Mouse (Mus musculus) limb, embryonic 14.5 days (tissue): ENCODE measurements at regions not wholly inside any gene's neighbourhood (a gene's known extent, or its start where the extent isn't known, plus 50 kb on each side); places are given as distances from the start of the nearest gene placed in this dataset.

Experiments
- ATAC-seq: fragments of 200-750 bp; cut with Nextera tagmentation; 2 replicates; pipeline ENCODE4 v1.8.0; 2017; ENCODE audit warnings: low read depth, moderate number of reproducible peaks, moderate TSS enrichment; ENCODE audit not compliant: low FRiP score
- DNase-seq: peaks from one replicate; pipeline ENCODE4 v3.0.0-alpha.2; 2015; ENCODE audit warnings: low spot score
- H3K27ac ChIP-seq: fragments of 300-500 bp; sonication (generic); replicated peaks from 2 replicates; pipeline ENCODE4 v1.5.1; 2014; ENCODE audit warnings: low read depth, mild to moderate bottlenecking, low read length, moderate library complexity, mixed read lengths
- H3K27me3 ChIP-seq: fragments of 300-500 bp; sonication (generic); 2 replicates; pipeline ENCODE4 v1.6.1; 2014; ENCODE audit warnings: low read length, mixed read lengths; ENCODE audit not compliant: control insufficient read depth, insufficient read depth
- H3K36me3 ChIP-seq: fragments of 300-500 bp; sonication (generic); 2 replicates; pipeline ENCODE4 v1.6.1; 2014; ENCODE audit warnings: mild to moderate bottlenecking, low read length, moderate library complexity, mixed read lengths; ENCODE audit not compliant: control insufficient read depth, insufficient read depth
- H3K4me1 ChIP-seq: fragments of 300-500 bp; sonication (generic); 2 replicates; pipeline ENCODE4 v1.6.1; 2014; ENCODE audit warnings: antibody characterized with exemption, low read length, mixed read lengths; ENCODE audit not compliant: control insufficient read depth, insufficient read depth
- H3K4me2 ChIP-seq: fragments of 300-500 bp; sonication (generic); replicated peaks from 2 replicates; pipeline ENCODE4 v1.6.1; 2014; ENCODE audit warnings: low read depth, mild to moderate bottlenecking, low read length, moderate library complexity; ENCODE audit not compliant: severe bottlenecking
- H3K4me3 ChIP-seq: fragments of 300-500 bp; sonication (generic); replicated peaks from 2 replicates; pipeline ENCODE4 v1.5.1; 2014; ENCODE audit warnings: low read length
- H3K9ac ChIP-seq: fragments of 300-500 bp; sonication (generic); 2 replicates; pipeline ENCODE4 v1.6.1; 2014; ENCODE audit warnings: mild to moderate bottlenecking, low read depth, low read length, moderate library complexity; ENCODE audit not compliant: severe bottlenecking
- H3K9me3 ChIP-seq: fragments of 300-500 bp; sonication (generic); 2 replicates; pipeline ENCODE4 v1.6.1; 2016; ENCODE audit warnings: low read length; ENCODE audit not compliant: control insufficient read depth
- POLR2A ChIP-seq: fragments of 200-500 bp; IDR thresholded peaks from 2 replicates; pipeline ENCODE4 v1.8.0; 2012; ENCODE audit warnings: inconsistent platforms, mild to moderate bottlenecking, moderate library complexity, borderline replicate concordance; ENCODE audit not compliant: insufficient read depth, insufficient read length; ENCODE audit errors: extremely low read depth
- WGBS: fragments of 180-500 bp; shearing (Covaris S2); extraction: QIAGEN DNeasy Blood & Tissue Kit; methylation state at CpG from one replicate; pipeline ENCODE4 v1.1.7; 2014; 5-methylcytosine and 5-hydroxymethylcytosine counted together

DNA sequence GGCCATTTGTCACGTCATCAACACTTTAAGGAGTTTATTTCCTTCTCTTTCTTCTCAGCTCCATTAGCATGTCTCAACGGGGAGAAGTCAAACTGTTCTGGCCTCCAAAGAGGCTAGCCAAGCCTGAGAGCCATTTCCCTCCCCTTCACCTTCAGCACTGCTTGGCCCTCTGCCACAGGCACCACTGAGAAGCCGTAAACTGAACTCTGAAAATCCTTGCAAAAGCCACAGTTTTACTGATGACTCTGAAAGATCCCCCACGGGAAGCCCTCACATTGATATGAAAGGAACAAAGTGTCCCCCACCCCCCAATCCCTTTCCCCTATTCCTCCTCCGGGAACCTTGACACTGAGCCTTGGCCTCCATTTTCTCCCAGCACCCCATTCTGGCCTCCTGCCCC lies 188.1 kb upstream of the Arid1b start:
- no peak overlapping the region for H3K9ac ChIP-seq
- DNase-seq (peak; percentile 46), ATAC-seq (no peak)
- H3K27ac ChIP-seq: no peak overlapping the region
- no peaks in the 10 kb centered on the region for H3K36me3 ChIP-seq
- H3K4me1 ChIP-seq: peaks cover 6% of the 10 kb centered on the region; the same call in 1 of the 2 replicates
- H3K9me3 ChIP-seq: no peaks in the 10 kb centered on the region
- 32% methylated on average over 5 of the region's 5 CpGs for WGBS
- H3K4me2 ChIP-seq: no peak overlapping the region
- TF ChIP-seq POLR2A: no peak
- no peaks in the 10 kb centered on the region for H3K27me3 ChIP-seq
- H3K4me3 ChIP-seq: no peak overlapping the region

DNA sequence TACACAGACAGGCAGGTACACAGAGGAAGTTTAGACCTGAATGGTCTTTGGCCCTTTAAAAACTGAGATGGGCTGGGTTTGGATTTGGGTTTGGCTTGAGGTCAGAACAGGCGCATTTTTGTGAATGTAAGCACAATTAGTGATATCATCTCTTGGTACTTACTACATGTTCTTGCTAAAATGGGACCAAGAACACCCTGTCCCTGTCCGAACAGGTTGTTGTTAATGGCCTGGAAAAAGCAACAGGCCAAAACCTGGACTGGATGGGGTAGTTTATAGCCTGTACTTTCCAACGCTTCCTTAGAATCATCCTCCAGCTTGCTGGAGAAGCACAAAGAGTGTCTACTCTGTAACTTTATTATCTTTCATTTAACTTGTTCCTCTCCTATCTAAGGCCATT lies 185.2 kb upstream of the Arid1b start:
- H3K9ac ChIP-seq: no peak overlapping the region
- WGBS: 84% methylated on average over 3 of the region's 3 CpGs

DNA sequence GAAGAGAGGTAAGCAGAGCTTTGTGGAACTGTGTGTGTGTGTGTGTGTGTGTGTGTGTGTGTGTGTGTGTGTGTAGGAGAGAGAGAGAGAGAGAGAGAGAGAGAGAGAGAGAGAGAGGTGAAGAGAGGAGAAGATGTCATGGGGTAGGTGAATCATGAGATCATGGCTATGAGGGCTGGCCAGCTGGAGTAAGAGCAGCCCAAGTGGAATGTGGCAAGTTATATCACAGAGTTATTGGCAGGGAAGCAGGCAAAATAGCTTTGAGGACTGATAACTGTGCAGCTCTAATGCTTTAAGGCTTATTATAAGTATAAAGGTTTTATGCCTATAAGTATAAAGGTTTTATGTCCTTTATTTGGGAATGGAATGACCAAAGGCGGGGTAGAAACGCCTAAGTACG lies 180.9 kb upstream of the Arid1b start:
- no peaks in the 10 kb centered on the region for H3K36me3 ChIP-seq
- no peak for TF ChIP-seq POLR2A
- DNase-seq: no peak
- no peaks in the 10 kb centered on the region for H3K27me3 ChIP-seq
- H3K9ac ChIP-seq: no peak overlapping the region
- ATAC-seq: no peak
- WGBS: 74% methylated on average over 3 of the region's 3 CpGs
- no peak overlapping the region for H3K27ac ChIP-seq
- no peaks in the 10 kb centered on the region for H3K9me3 ChIP-seq
- H3K4me2 ChIP-seq: no peak overlapping the region
- H3K4me1 ChIP-seq: no peaks in the 10 kb centered on the region
- H3K4me3 ChIP-seq: no peak overlapping the region

More for the DNA sequence above, 185.2 kb upstream of the Arid1b start:
- Histone ChIP-seq H3K27ac (no peak overlapping the region), H3K9me3 (no peaks in the 10 kb centered on the region), H3K36me3 (no peaks in the 10 kb centered on the region), H3K4me3 (no peak overlapping the region), H3K4me2 (no peak overlapping the region), H3K4me1 (peaks cover 6% of the 10 kb centered on the region; the same call in 1 of the 2 replicates), H3K27me3 (no peaks in the 10 kb centered on the region)
- no peak for TF ChIP-seq POLR2A
- ATAC-seq: no peak
- DNase-seq: no peak

DNA sequence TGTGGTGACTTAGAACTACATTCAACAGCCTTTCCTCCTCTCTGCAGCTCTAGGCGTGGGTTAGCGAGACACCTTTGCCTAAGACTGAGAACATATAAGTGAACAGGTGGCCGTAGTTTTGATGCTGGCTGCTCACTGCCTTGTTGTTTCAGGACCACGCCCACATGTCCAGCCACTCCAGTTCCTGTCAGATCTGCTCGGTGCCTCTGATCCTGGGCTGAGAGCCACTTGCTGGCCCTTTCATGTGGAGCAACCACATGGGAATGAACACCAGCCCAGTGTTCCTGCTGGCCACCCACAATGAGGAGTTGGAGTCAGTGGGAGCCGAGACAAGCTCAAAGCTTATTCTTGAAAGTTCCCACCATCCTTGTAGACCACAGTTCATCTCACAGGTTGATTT lies 180.5 kb upstream of the Arid1b start:
- WGBS: 61% methylated on average over 6 of the region's 6 CpGs
- no peaks in the 10 kb centered on the region for H3K4me1 ChIP-seq
- H3K27me3 ChIP-seq: no peaks in the 10 kb centered on the region
- no peak overlapping the region for H3K4me3 ChIP-seq
- DNase-seq (no peak), ATAC-seq (no peak)
- no peak for TF ChIP-seq POLR2A
- no peak overlapping the region for H3K9ac ChIP-seq
- no peaks in the 10 kb centered on the region for H3K9me3 ChIP-seq
- H3K4me2 ChIP-seq: no peak overlapping the region
- H3K27ac ChIP-seq: no peak overlapping the region
- H3K36me3 ChIP-seq: no peaks in the 10 kb centered on the region

DNA sequence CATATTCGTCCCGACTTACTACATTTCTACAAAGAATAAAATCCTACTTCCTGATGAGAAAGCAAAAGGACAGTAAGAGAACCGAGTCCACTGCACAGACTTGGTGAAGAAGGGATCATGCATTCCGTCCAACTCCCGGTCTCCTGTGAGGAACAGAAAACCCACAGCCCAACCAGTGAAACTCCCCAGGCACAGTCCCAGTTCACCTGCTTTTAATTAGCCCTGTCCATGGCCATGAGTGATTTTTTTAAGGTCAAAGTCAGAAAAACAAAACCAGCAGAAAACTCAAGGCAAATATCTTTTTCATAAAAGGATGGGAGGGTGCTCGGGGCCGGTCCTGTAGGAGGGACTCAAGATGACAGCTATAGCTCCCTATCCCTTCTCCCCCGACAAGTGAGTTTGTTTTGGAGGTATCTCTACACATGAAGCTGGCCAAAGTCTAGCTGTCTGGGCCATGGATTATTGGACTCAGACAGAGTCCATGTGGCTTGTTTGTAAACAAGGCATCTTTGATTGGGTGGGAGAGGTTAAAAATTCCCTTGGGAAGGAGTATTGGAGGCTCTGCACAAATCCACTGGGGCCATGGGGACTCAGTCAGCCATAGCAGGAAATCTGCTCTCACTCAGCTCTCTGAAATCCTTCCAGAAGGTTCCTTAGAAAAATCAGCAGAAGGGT lies 168.8 kb upstream of the Arid1b start:
- Histone ChIP-seq H3K4me1 (no peaks in the 10 kb centered on the region), H3K36me3 (no peaks in the 10 kb centered on the region), H3K27me3 (no peaks in the 10 kb centered on the region), H3K27ac (no peak overlapping the region), H3K9ac (no peak overlapping the region), H3K4me3 (no peak overlapping the region), H3K9me3 (no peaks in the 10 kb centered on the region), H3K4me2 (no peak overlapping the region)
- no peak for ATAC-seq
- DNase-seq: no peak
- no peak for TF ChIP-seq POLR2A
- 53% methylated on average over 8 of the region's 8 CpGs for WGBS

DNA sequence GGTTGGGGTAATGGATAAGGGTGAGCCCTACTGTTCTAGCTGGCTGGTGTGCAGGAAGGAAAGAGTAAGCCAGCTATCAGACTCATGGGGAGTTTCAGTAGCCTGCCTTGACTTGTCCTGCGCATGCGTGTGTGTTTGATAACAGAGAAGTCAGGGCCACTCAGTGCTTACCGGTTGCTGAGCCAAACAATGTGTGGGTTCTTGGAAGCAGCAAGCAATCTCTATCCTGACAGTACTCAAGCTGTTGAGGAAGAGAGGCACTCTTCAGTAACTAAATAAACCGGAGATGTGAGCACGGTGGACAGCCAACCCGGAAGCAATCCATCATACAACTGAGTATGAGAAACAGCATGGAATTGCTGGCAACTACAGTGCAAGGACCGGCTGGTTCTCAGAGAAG lies 160.1 kb upstream of the Arid1b start:
- H3K4me2 ChIP-seq: no peak overlapping the region
- no peaks in the 10 kb centered on the region for H3K36me3 ChIP-seq
- H3K9me3 ChIP-seq: no peaks in the 10 kb centered on the region
- no peak overlapping the region for H3K4me3 ChIP-seq
- DNase-seq: no peak
- H3K27me3 ChIP-seq: no peaks in the 10 kb centered on the region
- WGBS: 85% methylated on average over 7 of the region's 7 CpGs
- H3K27ac ChIP-seq: no peak overlapping the region
- ATAC-seq: no peak
- H3K4me1 ChIP-seq: no peaks in the 10 kb centered on the region
- no peak overlapping the region for H3K9ac ChIP-seq
- no peak for TF ChIP-seq POLR2A
